Mouse (Mus musculus) frontal cortex, postnatal 25 days (tissue): ENCODE results near the gene Rpl37.

Experiments used
- DNase-seq, 2 experiments: peaks; one replicate each; pipeline ENCODE4 v3.0.0; 2022; ENCODE audit warnings: low spot score in 2 of 2

Rpl37 gene

GRCm38 (mm10) chr15:5116270-5117030 is at the start of gene Rpl37:
Rpl37 (plus strand) TSS chr15:5116645.
- DNase-seq: peak; percentile 92 to 97

DNA sequence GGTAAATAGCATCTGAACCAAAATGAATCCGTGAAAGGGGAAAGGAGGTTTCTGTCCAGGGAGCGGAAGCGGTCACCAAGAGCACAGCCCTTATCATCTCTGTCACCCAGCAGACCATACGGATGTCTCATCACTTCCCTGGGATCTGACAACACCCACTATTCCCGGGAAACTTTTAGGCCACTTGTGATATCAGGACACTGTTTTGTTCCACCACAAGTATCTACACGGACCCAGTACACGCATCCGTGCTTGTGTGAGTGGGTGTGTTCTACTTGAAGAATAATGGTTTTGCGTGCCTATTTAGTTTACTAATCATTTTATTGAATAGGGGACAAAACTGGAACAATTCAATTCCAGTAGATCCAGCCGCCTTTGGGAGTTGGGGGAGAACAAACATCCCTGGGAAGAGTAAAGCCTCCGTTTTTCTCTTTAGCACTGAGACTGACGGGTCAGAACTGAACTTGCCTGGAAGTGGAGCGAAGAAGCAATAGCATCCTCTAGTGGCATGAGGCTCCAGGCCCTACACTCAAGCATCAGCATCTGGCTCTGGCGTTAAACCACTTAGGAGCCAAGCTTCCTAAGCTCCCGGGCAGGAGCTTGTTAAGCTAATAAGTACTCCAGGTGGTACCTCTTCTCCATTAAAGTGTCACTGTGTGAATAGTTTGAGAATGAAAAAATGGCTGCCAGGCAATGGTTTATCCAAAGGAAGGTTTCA is 47.5 kb upstream of the Rpl37 start:
- DNase-seq: peak; percentile 25 to 53

DNA sequence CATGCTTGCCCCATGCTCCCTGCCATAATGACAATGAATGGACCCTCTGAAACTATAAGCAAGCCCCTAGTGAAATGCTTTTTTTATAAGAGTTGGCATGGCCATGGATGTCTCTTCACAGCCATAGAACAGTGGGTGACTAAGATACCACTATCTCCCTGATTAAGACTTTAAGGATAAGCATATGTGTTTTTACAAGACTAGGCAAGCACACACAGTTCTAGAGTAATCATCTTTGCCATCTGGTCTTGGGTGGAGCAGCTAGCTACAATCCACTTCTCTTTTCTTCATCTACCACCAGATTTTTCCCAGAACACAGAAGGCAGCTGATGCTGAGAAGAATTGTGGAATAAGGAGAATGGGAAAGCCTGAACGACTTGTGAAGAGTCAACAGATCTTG is 35.2 kb upstream of the Rpl37 start:
- no peak for DNase-seq

DNA sequence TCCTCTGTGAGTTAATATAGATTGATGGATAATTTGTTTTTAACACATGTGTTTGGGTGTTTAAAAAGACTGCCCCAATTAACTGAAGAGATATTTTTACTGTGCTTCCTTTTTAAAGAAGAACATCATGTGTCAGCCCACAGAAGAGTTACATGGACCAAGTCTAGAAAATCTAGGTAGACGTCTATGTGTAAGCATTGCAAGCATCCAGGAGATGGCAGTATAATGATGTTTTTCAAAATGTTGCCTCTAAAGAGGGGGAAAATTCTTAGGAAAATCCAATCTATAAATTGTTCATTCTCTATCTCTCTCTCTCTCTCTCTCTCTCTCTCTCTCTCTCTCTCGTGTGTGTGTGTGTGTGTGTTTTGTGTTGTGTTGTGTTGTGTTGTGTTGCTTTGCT is 30.3 kb upstream of the Rpl37 start:
- no peak for DNase-seq

GRCm38 (mm10) chr15:5088850-5089608 is 27.4 kb upstream of the Rpl37 start:
- no peak for DNase-seq

DNA sequence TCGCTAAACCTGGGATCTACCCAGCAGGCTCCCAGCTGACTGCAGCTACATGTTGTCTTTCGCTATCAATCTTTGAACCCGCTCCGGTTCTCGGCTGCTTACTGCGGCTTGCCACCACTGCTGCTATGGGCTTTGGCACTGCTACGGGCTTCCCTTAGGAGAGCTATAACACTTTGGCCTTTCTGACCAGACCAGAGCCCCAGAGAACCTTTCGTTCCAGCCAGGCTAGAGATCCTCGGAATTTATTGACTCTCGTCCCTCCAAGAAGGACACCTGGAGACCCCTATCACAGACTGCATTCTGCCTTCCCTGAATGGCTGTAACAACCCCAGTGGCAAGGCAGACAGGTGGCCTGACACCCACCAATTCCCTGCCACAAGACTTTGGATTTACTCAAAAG is 26.3 kb upstream of the Rpl37 start:
- DNase-seq: no peak

DNA sequence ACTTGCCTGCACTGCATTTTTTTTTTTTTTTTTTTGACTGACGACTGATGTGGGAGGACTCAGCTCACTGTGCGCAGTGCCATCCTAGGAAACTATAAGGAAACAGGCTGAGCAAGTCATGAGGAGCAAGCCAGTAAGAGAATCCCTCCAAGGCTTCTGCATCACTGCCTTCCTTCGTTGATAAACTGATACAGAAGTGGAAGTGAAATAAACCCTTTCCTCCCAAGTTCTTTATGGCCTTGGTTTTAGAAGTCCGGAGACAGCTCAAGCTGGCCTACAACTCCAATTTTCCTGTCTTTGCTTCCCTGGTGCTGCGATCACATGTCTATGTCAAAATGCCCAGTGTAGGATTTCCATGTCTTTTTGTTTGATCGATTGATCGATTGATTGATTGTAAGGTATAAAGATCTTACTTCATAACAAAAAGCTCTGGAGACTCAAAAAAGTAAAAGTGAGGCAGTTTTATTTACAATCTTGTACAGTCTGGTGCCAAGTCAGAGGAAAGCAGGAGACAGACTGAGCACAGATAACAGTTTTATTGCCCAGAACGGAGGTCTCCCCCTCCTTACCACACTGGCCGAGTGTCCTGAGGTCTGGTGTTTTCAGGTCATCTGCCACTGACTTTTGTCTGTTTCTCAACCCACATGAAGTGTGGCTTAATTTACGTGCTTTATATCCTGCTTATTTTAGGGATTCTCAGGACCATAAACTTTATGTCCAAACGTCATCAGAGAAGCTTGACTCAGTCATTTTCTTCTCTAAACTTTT is 20.7 kb upstream of the Rpl37 start:
- no peak for DNase-seq

GRCm38 (mm10) chr15:5097376-5097775 is 19.1 kb upstream of the Rpl37 start:
- no peak for DNase-seq

DNA sequence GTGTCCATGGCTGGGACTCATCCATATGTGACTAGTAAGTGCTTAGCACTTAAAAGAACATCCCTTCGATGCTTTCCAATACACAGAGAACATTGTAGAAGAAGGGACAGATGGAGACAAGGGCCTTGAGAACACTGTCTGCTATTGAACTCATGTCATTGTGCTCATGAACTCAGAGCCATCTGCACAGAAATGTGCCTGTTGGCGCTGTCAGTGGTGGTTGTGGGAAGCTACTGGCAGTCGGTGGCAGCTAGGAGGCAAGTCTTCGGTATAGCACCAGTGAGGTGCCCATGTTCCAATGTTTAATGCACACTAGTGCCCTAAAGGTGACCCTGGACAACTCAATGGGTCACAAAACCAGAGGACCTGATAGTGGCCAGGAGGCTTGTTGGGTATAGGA is 14.1 kb upstream of the Rpl37 start:
- DNase-seq: no peak

GRCm38 (mm10) chr15:5105891-5106290 is 10.6 kb upstream of the Rpl37 start:
- DNase-seq: no peak

GRCm38 (mm10) chr15:5106293-5106692 is 10.2 kb upstream of the Rpl37 start:
- DNase-seq: no peak

- DNase-seq: no peak
Measured at GRCm38 (mm10) chr15:5107686-5108654, 8.5 kb upstream of the Rpl37 start, which contains the start of gene Card6. Card6 (minus strand) TSS chr15:5108539.

- DNase-seq: no peak
Measured at GRCm38 (mm10) chr15:5108655-5109040, 7.8 kb upstream of the Rpl37 start.

- no peak for DNase-seq
Measured at GRCm38 (mm10) chr15:5112651-5113050, 3.8 kb upstream of the Rpl37 start.

DNA sequence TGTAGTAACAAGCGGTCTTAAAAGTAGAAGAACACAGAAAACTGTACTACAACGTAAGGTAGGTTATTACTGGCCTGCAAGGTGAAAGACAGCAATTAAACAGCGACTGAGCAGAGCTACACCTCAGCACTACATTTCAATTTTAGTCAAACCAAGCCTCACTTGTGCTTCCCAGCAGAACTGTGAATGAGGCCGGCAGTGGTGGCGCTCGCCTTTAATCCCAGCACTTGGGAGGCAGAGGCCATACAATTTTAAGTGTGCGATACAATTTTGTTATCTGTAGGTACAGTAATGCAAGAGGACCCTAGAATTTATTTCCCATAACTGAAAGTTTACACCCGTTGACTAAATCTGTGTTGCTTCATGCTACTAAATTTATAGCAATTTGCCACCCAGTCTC is 1.3 kb upstream of the Rpl37 start:
- DNase-seq: no peak

- no peak for DNase-seq
Measured at GRCm38 (mm10) chr15:5117031-5117601, 671 bp downstream of the Rpl37 start.

DNA sequence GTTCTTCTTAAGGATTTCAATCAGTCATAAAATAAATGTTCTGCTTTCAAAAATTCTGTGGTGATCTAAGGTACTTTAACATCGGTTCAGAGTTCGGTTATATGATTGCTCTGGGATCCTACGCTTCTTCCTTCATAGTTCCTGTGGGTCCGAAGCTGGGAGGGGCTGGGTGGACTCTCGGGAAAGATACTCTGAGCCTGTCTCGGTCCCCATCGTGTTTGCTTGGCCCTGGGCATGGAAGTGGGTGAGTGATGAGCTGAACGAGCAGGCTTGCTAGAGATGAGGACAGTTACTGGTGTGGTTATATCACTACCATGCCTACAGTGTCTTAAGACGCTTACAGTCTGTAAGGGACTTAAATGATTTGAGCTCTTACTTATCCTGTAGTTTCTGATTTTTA is 2.2 kb downstream of the Rpl37 start:
- no peak for DNase-seq

- no peak for DNase-seq
Measured at GRCm38 (mm10) chr15:5119192-5119591, 2.7 kb downstream of the Rpl37 start.

DNA sequence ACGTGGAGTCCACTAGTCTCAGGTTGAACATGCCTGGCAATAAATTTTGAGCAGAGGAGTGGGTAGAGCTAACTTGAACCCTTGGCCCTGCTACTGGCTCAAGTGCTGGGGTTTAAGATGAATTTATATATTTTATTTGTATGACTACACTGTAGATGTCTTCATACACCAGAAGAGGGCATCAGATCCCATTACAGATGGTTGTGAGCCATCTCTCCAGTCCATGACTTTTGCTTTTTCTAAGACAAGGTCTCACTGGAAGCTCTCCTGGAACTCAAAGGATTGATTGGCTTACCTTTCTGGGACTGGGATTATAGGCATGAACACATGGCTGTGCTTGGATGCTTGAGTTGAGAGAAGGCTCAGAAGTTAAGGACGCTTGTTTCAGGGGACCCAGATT is 3.3 kb downstream of the Rpl37 start:
- no peak for DNase-seq
